Mouse (Mus musculus) left cerebral cortex, postnatal 4 days (tissue): Measurements from ENCODE around the gene Gm30302. TPM values are rescaled to one million over a fixed set of nuclear protein-coding genes. Genes with fewer than 3 reads are reported as not detected.
"Not testable (repeated sequence)": the region's sequence is repeated elsewhere in the genome, so short reads cannot be mapped to it uniquely, and the experiment has no call there.

ENCODE experiments used
- DNase-seq: peaks from one replicate; pipeline ENCODE4 v3.0.0-alpha.2; 2022
- intact Hi-C: fragments of 180-260 bp; cut with DNase I; formaldehyde crosslinking; loops from one replicate; pipeline ENCODE4 v1.15.1; 2025
- total RNA-seq, 2 experiments: library from RNA; stranded (reverse); gene quantifications; 2 replicates each; pipeline ENCODE4 v1.2.3; 2021

The Gm30302 gene
- not detected for total RNA-seq

GRCm38 (mm10) chr13:49798901-49799300 is at the start of gene Gm30302:
Gm30302 (minus strand) TSS chr13:49799001.
- intact Hi-C loops, result no loop called here

GRCm38 (mm10) chr13:49846751-49847150 is 48.0 kb upstream of the Gm30302 start:
- intact Hi-C loops, result no loop called here
- no peak for DNase-seq

More at GRCm38 (mm10) chr13:49798901-49799300, at the start of gene Gm30302:
- DNase-seq, result no peak

- no peak for DNase-seq
- intact Hi-C loops, result no loop called here
Measured at GRCm38 (mm10) chr13:49846141-49846540, 47.3 kb upstream of the Gm30302 start.

GRCm38 (mm10) chr13:49845663-49846062 is 46.9 kb upstream of the Gm30302 start:
- no peak for DNase-seq
- intact Hi-C loops, result no loop called here

GRCm38 (mm10) chr13:49844071-49844470 is 45.3 kb upstream of the Gm30302 start:
- intact Hi-C loops, result no loop called here
- no peak for DNase-seq

- intact Hi-C loops, result no loop called here
- DNase-seq, result no peak
Measured at GRCm38 (mm10) chr13:49841186-49841585, 42.4 kb upstream of the Gm30302 start.

GRCm38 (mm10) chr13:49830355-49830754 is 31.6 kb upstream of the Gm30302 start:
- DNase-seq, result no peak
- intact Hi-C loops, result no loop called here

GRCm38 (mm10) chr13:49825300-49825699 is 26.5 kb upstream of the Gm30302 start:
- intact Hi-C loops, result no loop called here
- DNase-seq, result no peak

- no peak for DNase-seq
- intact Hi-C loops, result no loop called here
Measured at GRCm38 (mm10) chr13:49814958-49815357, 16.2 kb upstream of the Gm30302 start.

- no peak for DNase-seq
- intact Hi-C loops, result no loop called here
Measured at GRCm38 (mm10) chr13:49814420-49814819, 15.6 kb upstream of the Gm30302 start.

- DNase-seq, result no peak
- intact Hi-C loops, result no loop called here
Measured at GRCm38 (mm10) chr13:49807146-49807545, 8.3 kb upstream of the Gm30302 start.

GRCm38 (mm10) chr13:49788563-49789393 is 10.0 kb downstream of the Gm30302 start:
- intact Hi-C loops, result no loop called here
- DNase-seq, result no peak

GRCm38 (mm10) chr13:49783899-49784298 is 14.9 kb downstream of the Gm30302 start:
- intact Hi-C loops, result no loop called here
- no peak for DNase-seq

GRCm38 (mm10) chr13:49771536-49771935 is 27.3 kb downstream of the Gm30302 start:
- intact Hi-C loops, DNase-seq: not testable (repeated sequence)

- intact Hi-C loops, result no loop called here
- no peak for DNase-seq
Measured at GRCm38 (mm10) chr13:49769111-49769510, 29.7 kb downstream of the Gm30302 start.

- no peak for DNase-seq
- intact Hi-C loops, result no loop called here
Measured at GRCm38 (mm10) chr13:49768048-49768447, 30.8 kb downstream of the Gm30302 start.

- no peak for DNase-seq
- intact Hi-C loops, result no loop called here
Measured at GRCm38 (mm10) chr13:49766269-49766668, 32.5 kb downstream of the Gm30302 start.

GRCm38 (mm10) chr13:49765306-49765705 is 33.5 kb downstream of the Gm30302 start:
- DNase-seq, result peak; percentile 6
- intact Hi-C loops, result no loop called here

GRCm38 (mm10) chr13:49762208-49762607 is 36.6 kb downstream of the Gm30302 start:
- DNase-seq, result no peak
- intact Hi-C loops, result no loop called here

GRCm38 (mm10) chr13:49760675-49761074 is 38.1 kb downstream of the Gm30302 start:
- no peak for DNase-seq

GRCm38 (mm10) chr13:49757966-49758365 is 40.8 kb downstream of the Gm30302 start:
- intact Hi-C loops, result no loop called here
- DNase-seq, result no peak

More at GRCm38 (mm10) chr13:49760675-49761074, 38.1 kb downstream of the Gm30302 start:
- intact Hi-C loops, result no loop called here

- intact Hi-C loops, result no loop called here
- DNase-seq, result no peak
Measured at GRCm38 (mm10) chr13:49756591-49756990, 42.2 kb downstream of the Gm30302 start.
